Mouse (Mus musculus): Measurements from ENCODE around the gene Plp2.
"Not testable (repeated sequence)": the region's sequence is repeated elsewhere in the genome, so short reads cannot be mapped to it uniquely, and the experiment has no call there.

DNA sequence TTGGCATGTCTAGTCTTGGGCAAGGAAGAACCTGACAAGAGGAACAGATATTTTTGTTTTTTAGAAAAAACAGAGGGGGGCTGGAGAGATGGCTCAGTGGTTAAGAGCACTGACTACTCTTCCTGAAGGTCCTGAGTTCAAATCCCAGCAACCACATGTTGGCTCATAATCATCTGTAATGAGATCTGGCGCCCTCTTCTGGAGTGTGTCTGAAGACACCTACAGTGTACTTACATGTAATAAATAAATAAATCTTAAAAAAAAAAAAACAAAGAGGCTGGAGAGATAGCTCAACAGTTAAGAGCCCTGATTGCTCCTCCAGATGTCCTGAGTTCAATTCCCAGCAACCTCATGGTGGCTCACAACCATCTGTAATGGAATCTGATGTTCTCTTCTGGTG lies 44.9 kb upstream of the Plp2 start:
- not testable (repeated sequence) for TF ChIP-seq CTCF (conservative IDR thresholded peaks at IDR 0.05; ENCODE audit: low read length); POU5F1 (IDR thresholded peaks at IDR 0.05; ENCODE audit: borderline replicate concordance, low read length)
